Mouse (Mus musculus): ENCODE results near the gene AF366264. TPM values are rescaled to one million over a fixed set of nuclear protein-coding genes. Genes with fewer than 3 reads are reported as not detected.
"Not testable (repeated sequence)": the region's sequence is repeated elsewhere in the genome, so short reads cannot be mapped to it uniquely, and the experiment has no call there.

The AF366264 gene
- not detected in 2 replicates for polyA plus RNA-seq (2012)

DNA sequence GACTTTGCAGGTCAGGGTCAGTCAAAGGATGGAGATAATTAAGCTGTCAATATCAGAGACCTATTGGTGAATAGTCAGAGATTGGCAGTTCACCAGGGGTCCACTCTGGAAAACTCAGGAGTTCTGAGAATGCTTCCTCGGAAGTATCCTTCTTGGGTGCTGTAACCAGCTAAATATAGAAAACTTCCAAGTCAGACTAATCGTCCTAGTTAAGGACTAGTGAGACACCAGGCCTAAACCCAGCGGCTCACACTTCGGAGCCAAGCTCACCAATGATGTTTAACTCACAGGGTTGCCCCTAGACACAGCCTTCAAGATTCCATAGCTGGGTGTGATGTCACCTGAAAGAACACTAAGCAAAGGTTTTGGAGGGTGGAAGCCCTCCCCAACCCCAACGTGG, at the start of gene AF366264:
TSS of gene AF366264 (minus strand) at position 101 of the 400 bp plus-strand sequence.
- TF ChIP-seq GATA1 (IDR thresholded peaks at IDR 0.05; ENCODE audit: low read length) = not testable (repeated sequence)

DNA sequence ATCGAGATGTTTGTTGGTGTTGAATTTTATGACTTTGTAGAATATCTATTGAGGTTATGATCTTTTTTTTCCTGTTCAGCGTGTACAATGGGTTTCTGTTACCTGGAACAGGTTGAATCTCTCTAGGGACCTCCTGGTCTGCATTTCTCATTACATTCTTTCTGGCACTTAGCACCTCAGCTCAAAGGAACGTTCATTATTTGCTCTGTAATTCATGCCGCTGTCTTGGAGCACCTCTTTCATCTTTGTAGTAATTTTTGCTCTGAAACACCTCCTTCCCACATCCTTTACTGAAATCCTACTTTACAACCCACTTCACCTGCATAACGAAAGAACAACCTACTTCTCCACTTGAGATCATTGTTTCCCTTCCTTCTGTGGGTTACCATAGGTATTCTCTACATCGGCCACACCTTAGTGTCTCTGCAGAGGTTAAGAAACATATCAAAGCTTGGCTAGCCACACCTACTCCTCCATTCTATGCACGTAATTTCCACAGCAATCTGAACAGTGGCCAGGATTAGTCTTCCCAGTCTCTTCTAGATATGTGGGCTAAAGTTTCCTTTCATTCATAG, 9.5 kb downstream of the AF366264 start:
- no peak for TF ChIP-seq GATA1 (IDR thresholded peaks at IDR 0.05; ENCODE audit: low read length)

DNA sequence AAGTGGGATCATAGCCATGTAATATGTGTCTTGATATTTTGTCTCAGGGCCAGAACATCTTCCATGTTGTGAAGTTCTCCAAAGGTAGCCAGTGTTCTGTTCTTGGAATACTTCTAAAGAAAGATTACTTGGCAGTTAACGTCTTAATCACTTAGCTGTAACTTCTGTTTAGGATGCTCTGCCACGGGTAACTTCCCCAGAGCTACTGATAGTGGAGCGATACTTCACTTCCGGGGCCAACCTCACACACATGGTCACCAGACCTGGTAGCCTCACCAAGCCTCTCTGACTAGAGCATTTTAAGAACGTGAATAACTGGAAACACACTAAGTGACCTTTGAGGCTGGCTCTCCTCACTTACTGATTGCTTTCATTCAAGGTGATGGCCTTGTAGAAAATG, 38.6 kb downstream of the AF366264 start:
- no peak for TF ChIP-seq GATA1 (IDR thresholded peaks at IDR 0.05; ENCODE audit: low read length)

DNA sequence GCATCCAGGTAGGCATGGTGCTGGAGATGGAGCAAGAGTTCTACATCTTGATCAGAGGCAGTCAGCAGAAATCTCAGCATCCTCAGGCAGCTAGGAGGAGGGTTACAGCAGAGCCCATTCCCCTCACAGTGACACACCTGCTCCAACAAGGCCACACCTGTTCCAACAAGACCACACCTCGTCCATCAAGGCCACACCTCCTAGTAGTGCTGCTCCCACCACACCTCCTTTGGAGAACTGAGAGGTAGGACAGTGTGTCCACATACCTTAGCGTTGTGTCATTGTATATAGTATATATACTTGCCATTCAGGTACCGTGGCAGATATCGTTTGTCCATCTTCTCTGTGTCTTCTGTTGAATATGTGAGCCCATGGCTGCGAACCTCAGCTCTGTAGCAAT, 40.5 kb downstream of the AF366264 start:
- TF ChIP-seq GATA1 (IDR thresholded peaks at IDR 0.05; ENCODE audit: low read length) = no peak

DNA sequence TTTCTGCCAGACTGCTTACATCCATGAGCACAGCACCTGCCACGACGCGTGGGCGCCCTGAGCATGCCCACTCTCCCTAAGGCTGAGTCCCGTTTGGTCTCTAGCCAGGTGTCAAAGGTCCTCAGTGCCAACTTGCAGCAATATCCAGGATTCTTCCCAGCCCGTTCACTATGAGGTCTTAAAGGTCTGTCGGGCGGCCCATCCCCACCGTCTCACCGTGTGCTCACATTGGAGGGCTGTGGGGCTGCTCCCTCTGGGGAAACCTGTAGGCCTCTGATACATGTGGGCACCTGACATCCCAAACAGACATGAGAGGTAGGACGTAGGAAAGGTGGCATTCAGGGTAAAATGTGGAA, 44.5 kb downstream of the AF366264 start:
- no peak for TF ChIP-seq GATA1 (IDR thresholded peaks at IDR 0.05; ENCODE audit: low read length)

DNA sequence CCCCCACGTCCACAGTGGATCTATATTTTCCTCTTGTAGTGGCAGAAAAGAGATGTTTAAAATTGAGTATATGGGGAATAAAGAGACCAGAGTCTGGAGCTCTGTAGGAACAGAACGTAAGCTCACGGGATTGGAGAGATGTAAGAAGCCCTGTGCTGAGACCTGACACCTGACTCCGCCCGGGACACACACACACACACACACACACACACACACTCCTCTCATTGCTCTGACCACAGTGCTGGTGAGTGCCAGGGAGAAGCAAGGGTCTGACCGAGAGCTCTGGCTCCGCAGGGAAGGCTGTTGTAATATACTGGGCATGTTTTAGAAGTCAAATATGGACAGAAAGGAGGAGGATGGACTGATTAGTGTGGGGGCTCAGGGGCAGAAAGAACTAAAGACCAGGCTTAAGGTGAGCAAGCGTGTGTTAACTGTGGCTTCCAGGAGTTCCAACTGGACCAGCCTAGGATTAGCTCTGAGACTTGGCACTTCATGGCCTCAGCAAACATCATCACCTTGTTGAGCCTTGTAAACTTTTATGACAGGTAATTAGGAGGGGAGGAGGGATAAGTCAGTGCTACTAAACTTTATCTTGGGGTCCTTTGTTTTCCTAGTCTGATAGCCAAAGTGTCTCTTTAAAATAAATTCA, 45.0 kb downstream of the AF366264 start:
- no peak for TF ChIP-seq GATA1 (IDR thresholded peaks at IDR 0.05; ENCODE audit: low read length)

DNA sequence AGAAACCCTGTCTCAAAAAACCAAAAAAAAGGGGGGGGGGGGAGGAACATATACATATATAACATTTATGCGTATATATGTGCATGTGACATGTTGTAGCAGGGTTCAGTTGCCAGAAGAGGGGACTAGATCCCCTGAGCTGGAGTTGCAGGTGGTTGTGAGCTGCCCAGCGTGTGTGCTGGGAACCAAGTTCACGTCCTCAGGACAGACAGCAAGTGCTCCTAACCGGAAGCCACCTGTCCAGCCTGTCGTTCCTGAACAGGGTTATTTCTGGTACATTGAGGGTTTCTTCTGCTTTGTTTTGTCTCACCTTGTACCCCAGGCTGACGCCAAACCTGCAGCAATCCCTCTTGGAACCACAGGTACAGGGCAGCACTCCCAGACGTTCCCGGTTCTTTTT, 48.6 kb downstream of the AF366264 start:
- no peak for TF ChIP-seq GATA1 (IDR thresholded peaks at IDR 0.05; ENCODE audit: low read length)

DNA sequence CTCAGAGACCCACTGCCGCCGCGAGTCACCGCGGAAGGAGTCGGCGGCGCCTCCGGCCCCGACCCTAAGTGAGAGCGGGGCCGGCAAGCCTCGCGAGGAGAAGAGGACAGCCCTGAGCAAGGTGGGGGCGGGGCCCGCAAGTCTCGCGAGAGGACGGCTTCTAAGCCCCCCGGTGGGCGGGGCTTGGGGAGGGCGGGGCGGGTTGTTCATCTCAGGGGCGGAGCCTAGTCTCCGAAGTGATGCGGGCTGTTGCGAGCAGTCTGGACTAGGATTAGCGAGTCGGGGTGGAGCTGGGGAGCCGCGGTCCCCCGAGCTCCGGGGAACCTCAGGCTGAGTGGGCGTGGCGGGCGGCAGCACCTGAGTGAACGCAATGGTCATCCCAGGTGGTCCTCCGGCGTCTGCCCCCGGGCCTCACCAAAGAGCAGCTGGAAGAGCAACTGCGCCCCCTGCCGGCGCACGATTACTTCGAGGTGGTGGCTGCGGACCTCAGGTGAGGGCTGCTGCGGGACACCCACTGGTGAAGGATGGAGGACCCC, 52.4 kb downstream of the AF366264 start:
- no peak for TF ChIP-seq GATA1 (IDR thresholded peaks at IDR 0.05; ENCODE audit: low read length)

GRCm38 (mm10) chr8:13785250-13785763, 52.9 kb downstream of the AF366264 start, which contains the start of gene Upf3a:
Gene Upf3a (plus strand): TSS chr8:13785615.
- no peak for TF ChIP-seq GATA1 (IDR thresholded peaks at IDR 0.05; ENCODE audit: low read length)

Other genes with a start within 250 kb of the AF366264 start
- gene Rasa3, start 160.8 kb downstream of the AF366264 start, polyA plus RNA-seq (2012) = 0.02 TPM in 1 of 2 replicates, not detected in the other
- gene Cfap97d2, start 132.5 kb downstream of the AF366264 start, polyA plus RNA-seq (2012) = not detected in 2 replicates
- gene Cdc16, start 80.7 kb downstream of the AF366264 start, polyA plus RNA-seq (2012) = 16.3 and 20.7 TPM in 2 replicates
- gene Upf3a, start 52.8 kb downstream of the AF366264 start, polyA plus RNA-seq (2012) = 45.4 and 54.3 TPM in 2 replicates
- 15.9 and 26.3 TPM in 2 replicates for gene Champ1, start 31.3 kb upstream of the AF366264 start, polyA plus RNA-seq (2012)
- 8.2 and 9.1 TPM in 2 replicates for gene Coprs, start 51.9 kb upstream of the AF366264 start, polyA plus RNA-seq (2012)